Mouse (Mus musculus) megakaryocyte, embryonic 14.5 days (primary cell): ENCODE measurements around the gene Arhgef38. TPM values are rescaled to one million over a fixed set of nuclear protein-coding genes. Genes with fewer than 3 reads are reported as not detected.

Experiments
- H3K27me3 ChIP-seq: replicated peaks from 2 replicates; pipeline ENCODE3; 2012; ENCODE audit warnings: inconsistent platforms
- H3K36me3 ChIP-seq: replicated peaks from 2 replicates; pipeline ENCODE3; 2012; ENCODE audit warnings: low read length, inconsistent platforms, mixed read lengths
- H3K4me1 ChIP-seq: 2 replicates; pipeline ENCODE4 v1.6.1; 2012; ENCODE audit warnings: inconsistent platforms
- H3K4me3 ChIP-seq: replicated peaks from 2 replicates; pipeline ENCODE3; 2012; ENCODE audit warnings: moderate library complexity, mild to moderate bottlenecking, inconsistent platforms
- H3K9me3 ChIP-seq: 2 replicates; pipeline ENCODE4 v1.6.1; 2012; ENCODE audit warnings: inconsistent platforms
- FLI1 ChIP-seq: IDR thresholded peaks from 2 replicates; pipeline ENCODE4 v1.6.1; 2012; ENCODE audit warnings: low read length, inconsistent platforms, mixed read lengths
- GATA1 ChIP-seq: IDR thresholded peaks from 3 replicates; pipeline ENCODE4 v1.6.1; 2012; ENCODE audit warnings: mixed read lengths, low read length, inconsistent platforms, borderline replicate concordance
- polyA plus RNA-seq: library from polyadenylated mRNA; stranded (reverse); fragments of >175 nt; gene quantifications from 2 replicates; pipeline ENCODE4 v1.2.3, GENCODE M21; 2012; ENCODE audit warnings: low replicate concordance; ENCODE audit not compliant: insufficient read depth

Gene Arhgef38
- polyA plus RNA-seq, 1 experiment: not detected

DNA sequence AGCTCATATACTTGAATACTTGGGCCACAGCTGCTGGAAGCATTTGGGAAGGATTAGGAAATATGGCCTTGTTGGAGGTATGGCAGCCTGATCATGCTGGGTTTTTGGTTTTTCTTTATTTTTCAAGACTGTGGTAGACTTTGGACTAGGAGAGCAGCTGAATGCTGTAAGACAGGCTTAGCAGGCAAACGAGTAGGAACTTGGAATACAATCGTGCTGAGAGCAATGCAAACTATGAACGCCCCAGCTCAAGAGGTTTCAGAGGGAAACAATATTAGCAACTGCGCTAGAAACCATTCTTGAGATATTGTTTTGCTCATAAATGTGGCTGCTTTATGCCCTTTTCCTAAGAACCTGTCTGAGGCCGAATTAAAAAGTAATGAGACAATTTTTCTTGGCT lies 152.0 kb downstream of the Arhgef38 start:
- Histone ChIP-seq H3K4me1 (peaks cover 8% of the 10 kb centered on the region), H3K9me3 (no peaks in the 10 kb centered on the region), H3K4me3 (no peak overlapping the region), H3K27me3 (no peaks in the 10 kb centered on the region), H3K36me3 (peaks cover 71% of the 10 kb centered on the region)
- TF ChIP-seq GATA1: no peak
- TF ChIP-seq FLI1: no peak

DNA sequence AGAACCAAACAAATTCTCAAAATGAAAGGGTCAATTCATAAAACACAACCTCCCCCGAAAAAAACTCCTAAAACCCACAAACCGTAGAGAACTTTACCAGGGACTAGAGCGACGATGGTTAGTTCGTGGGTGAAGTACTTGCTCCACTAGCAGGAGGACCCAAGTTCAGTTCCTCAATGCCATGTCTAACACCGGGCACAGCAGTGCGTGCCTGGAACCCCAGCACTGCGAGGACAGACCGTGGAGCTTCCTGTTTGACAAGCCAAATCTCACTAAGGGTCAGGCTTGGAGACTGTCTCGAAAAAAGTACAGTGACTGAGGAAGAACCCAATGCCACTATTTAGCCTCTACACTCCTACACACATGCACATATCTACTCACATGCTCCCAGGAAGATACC lies 159.2 kb downstream of the Arhgef38 start:
- H3K4me1 ChIP-seq: peaks cover 17% of the 10 kb centered on the region
- no peaks in the 10 kb centered on the region for H3K9me3 ChIP-seq
- H3K36me3 ChIP-seq: peaks cover 71% of the 10 kb centered on the region
- H3K4me3 ChIP-seq: no peak overlapping the region
- H3K27me3 ChIP-seq: no peaks in the 10 kb centered on the region
- TF ChIP-seq GATA1 (no peak), FLI1 (no peak)

Other genes with a start within 250 kb of the Arhgef38 start
- gene Ints12, start 143.1 kb downstream of the Arhgef38 start, polyA plus RNA-seq: 2.5 TPM in 1 of 2 replicates, not detected in the other
- gene Gstcd, start 142.9 kb downstream of the Arhgef38 start, polyA plus RNA-seq: 3.2 and 3.7 TPM in 2 replicates
- 11.2 and 18.5 TPM in 2 replicates for gene Ppa2, start 75.2 kb upstream of the Arhgef38 start, polyA plus RNA-seq